Mouse (Mus musculus) CH12.LX (cell line): ENCODE results near the gene Elavl3. TPM values are rescaled to one million over a fixed set of nuclear protein-coding genes. Genes with fewer than 3 reads are reported as not detected.
A peak's percentile ranks its signal among the peaks of the same experiment; 100 is the strongest.

Source experiments
- DNase-seq: peaks from one replicate; pipeline ENCODE4 v3.0.0-alpha.2; 2013; ENCODE audit errors: extremely low read depth
- H3K27ac ChIP-seq: 2 replicates; pipeline ENCODE4 v1.5.1; 2012; ENCODE audit warnings: low read depth, mild to moderate bottlenecking, control low read depth, moderate library complexity; ENCODE audit not compliant: insufficient read depth
- H3K27me3 ChIP-seq: replicated peaks from 2 replicates; pipeline ENCODE3; 2012; ENCODE audit warnings: inconsistent platforms
- H3K36me3 ChIP-seq, 2 experiments: replicated peaks in 1 of 2; 2 replicates each; pipeline versions ENCODE3 to v1.6.1; 2012; ENCODE audit warnings: inconsistent platforms in 1 of 2, low read length in 1 of 2, mild to moderate bottlenecking in 1 of 2, mixed read lengths in 1 of 2, moderate library complexity in 1 of 2; ENCODE audit not compliant: control insufficient read depth in 1 of 2, insufficient read depth in 1 of 2
- H3K4me1 ChIP-seq, 2 experiments: 2 replicates each; pipeline ENCODE4 v1.6.1; 2012; ENCODE audit warnings: inconsistent platforms in 1 of 2, moderate library complexity in 1 of 2; ENCODE audit not compliant: insufficient read depth in 2 of 2, control insufficient read depth in 1 of 2
- H3K4me2 ChIP-seq: 2 replicates; pipeline ENCODE4 v1.6.1; 2012; ENCODE audit warnings: low read depth, mild to moderate bottlenecking, control low read depth; ENCODE audit not compliant: poor library complexity, insufficient read depth, severe bottlenecking
- H3K4me3 ChIP-seq, 3 experiments: fragments of 150-350 bp in 1 of 3; sonication (generic) in 1 of 3; replicated peaks in 1 of 3; 2 replicates each; pipeline versions ENCODE3 to v1.5.1; 2011 to 2012; ENCODE audit warnings: low read depth in 2 of 3, low read length in 2 of 3, mild to moderate bottlenecking in 2 of 3, moderate library complexity in 2 of 3, control low read depth in 1 of 3, improper control_type of control experiment in 1 of 3, inconsistent platforms in 1 of 3, mixed read lengths in 1 of 3; ENCODE audit not compliant: poor library complexity in 1 of 3
- H3K79me2 ChIP-seq: replicated peaks from 2 replicates; pipeline ENCODE4 v1.6.1; 2012; ENCODE audit warnings: mild to moderate bottlenecking, moderate library complexity; ENCODE audit not compliant: control insufficient read depth, poor library complexity, insufficient read depth, severe bottlenecking; ENCODE audit errors: extremely low read depth
- H3K9ac ChIP-seq: 2 replicates; pipeline ENCODE4 v1.6.1; 2012; ENCODE audit warnings: low read depth, mild to moderate bottlenecking, control low read depth, moderate library complexity; ENCODE audit not compliant: insufficient read depth
- H3K9me3 ChIP-seq: replicated peaks from 2 replicates; pipeline ENCODE3; 2012; ENCODE audit warnings: low read length, inconsistent platforms, mixed read lengths
- CHD2 ChIP-seq: IDR thresholded peaks from 2 replicates; pipeline ENCODE4 v1.6.1; 2011; ENCODE audit warnings: low read length, improper control_type of control experiment
- CTCF ChIP-seq, 2 experiments: IDR thresholded peaks in 1 of 2; conservative IDR thresholded peaks in 1 of 2; 2 replicates each; pipeline ENCODE4 v1.5.1; 2011 to 2012; ENCODE audit warnings: low read depth in 2 of 2, low read length in 2 of 2, improper control_type of control experiment in 1 of 2, inconsistent platforms in 1 of 2, mild to moderate bottlenecking in 1 of 2, moderate library complexity in 1 of 2
- ELF1 ChIP-seq: IDR thresholded peaks from 2 replicates; pipeline ENCODE4 v1.6.1; 2014; ENCODE audit warnings: low read depth, mild to moderate bottlenecking, inconsistent platforms, low read length, improper control_type of control experiment
- EP300 ChIP-seq: IDR thresholded peaks from 2 replicates; pipeline ENCODE4 v1.6.1; 2011; ENCODE audit warnings: low read length, improper control_type of control experiment
- GABPA ChIP-seq: IDR thresholded peaks from 2 replicates; pipeline ENCODE4 v1.6.1; 2012; ENCODE audit warnings: low read depth, low read length, improper control_type of control experiment, inconsistent platforms; ENCODE audit not compliant: insufficient replicate concordance
- IRF4 ChIP-seq: IDR thresholded peaks from 2 replicates; pipeline ENCODE4 v1.6.1; 2014; ENCODE audit warnings: low read depth, mild to moderate bottlenecking, inconsistent platforms, low read length, improper control_type of control experiment
- JUN ChIP-seq: IDR thresholded peaks from 2 replicates; pipeline ENCODE4 v1.6.1; 2011; ENCODE audit warnings: low read depth, mild to moderate bottlenecking, low read length, improper control_type of control experiment, moderate library complexity; ENCODE audit not compliant: insufficient read depth
- JUND ChIP-seq: conservative IDR thresholded peaks from 2 replicates; pipeline ENCODE4 v1.6.1; 2011; ENCODE audit warnings: low read depth, low read length, improper control_type of control experiment
- KAT2A ChIP-seq: IDR thresholded peaks from 2 replicates; pipeline ENCODE4 v1.6.1; 2012; ENCODE audit warnings: low read length, improper control_type of control experiment, inconsistent platforms; ENCODE audit not compliant: insufficient replicate concordance
- MAFK ChIP-seq: IDR thresholded peaks from 2 replicates; pipeline ENCODE4 v1.6.1; 2011; ENCODE audit warnings: low read length, improper control_type of control experiment; ENCODE audit not compliant: insufficient replicate concordance
- MAX ChIP-seq: IDR thresholded peaks from 2 replicates; pipeline ENCODE4 v1.6.1; 2011; ENCODE audit warnings: low read length, improper control_type of control experiment
- NELFE ChIP-seq: IDR thresholded peaks from 2 replicates; pipeline ENCODE4 v1.6.1; 2011; ENCODE audit warnings: low read depth, low read length, improper control_type of control experiment
- NRF1 ChIP-seq: IDR thresholded peaks from 2 replicates; pipeline ENCODE4 v1.6.1; 2014; ENCODE audit warnings: low read depth, mild to moderate bottlenecking, inconsistent platforms, low read length, improper control_type of control experiment, moderate library complexity
- POLR2AphosphoS2 ChIP-seq: IDR thresholded peaks from 2 replicates; pipeline ENCODE4 v1.6.1; 2011; ENCODE audit warnings: low read depth, low read length, improper control_type of control experiment
- RCOR1 ChIP-seq: conservative IDR thresholded peaks from 2 replicates; pipeline ENCODE4 v1.6.1; 2012; ENCODE audit warnings: low read depth, mild to moderate bottlenecking, inconsistent platforms, low read length, improper control_type of control experiment
- SIN3A ChIP-seq: IDR thresholded peaks from 2 replicates; pipeline ENCODE4 v1.6.1; 2012; ENCODE audit warnings: low read length, improper control_type of control experiment, inconsistent platforms
- SMC3 ChIP-seq: IDR thresholded peaks from 2 replicates; pipeline ENCODE4 v1.6.1; 2011; ENCODE audit warnings: low read depth, low read length, improper control_type of control experiment
- TBP ChIP-seq: conservative IDR thresholded peaks from 2 replicates; pipeline ENCODE4 v1.6.1; 2011; ENCODE audit warnings: low read depth, low read length, improper control_type of control experiment
- TCF12 ChIP-seq: IDR thresholded peaks from 2 replicates; pipeline ENCODE4 v1.6.1; 2014; ENCODE audit warnings: low read depth, mild to moderate bottlenecking, inconsistent platforms, low read length, improper control_type of control experiment
- UBTF ChIP-seq: IDR thresholded peaks from 2 replicates; pipeline ENCODE4 v1.6.1; 2012; ENCODE audit warnings: low read depth, mild to moderate bottlenecking, inconsistent platforms, low read length, improper control_type of control experiment, moderate library complexity
- USF1 ChIP-seq: IDR thresholded peaks from 2 replicates; pipeline ENCODE4 v1.6.1; 2014; ENCODE audit warnings: low read depth, mild to moderate bottlenecking, inconsistent platforms, low read length, improper control_type of control experiment
- USF2 ChIP-seq: conservative IDR thresholded peaks from 2 replicates; pipeline ENCODE4 v1.6.1; 2011; ENCODE audit warnings: low read depth, low read length, improper control_type of control experiment
- ZC3H11A ChIP-seq: IDR thresholded peaks from 2 replicates; pipeline ENCODE4 v1.6.1; 2012; ENCODE audit warnings: low read depth, mild to moderate bottlenecking, inconsistent platforms, low read length, improper control_type of control experiment
- ZKSCAN1 ChIP-seq: IDR thresholded peaks from 2 replicates; pipeline ENCODE4 v1.6.1; 2012; ENCODE audit warnings: low read depth, inconsistent platforms, low read length, improper control_type of control experiment, borderline replicate concordance
- ZMIZ1 ChIP-seq: IDR thresholded peaks from 2 replicates; pipeline ENCODE4 v1.6.1; 2012; ENCODE audit warnings: low read depth, mild to moderate bottlenecking, inconsistent platforms, low read length, improper control_type of control experiment
- ZNF384 ChIP-seq: IDR thresholded peaks from 2 replicates; pipeline ENCODE4 v1.6.1; 2012; ENCODE audit warnings: low read depth, low read length, improper control_type of control experiment, inconsistent platforms
- dilution Hi-C: fragments of 300-500 bp; cut with MboI; formaldehyde crosslinking; loops from 2 replicates; pipeline ENCODE4 v1.14.3; 2020; ENCODE audit warnings: low sequenced_read_pairs; ENCODE audit not compliant: extremely low pct_unique_long_range_greater_than_20kb, extremely low pct_ligation_motif_present
- in situ Hi-C: fragments of 300-500 bp; cut with MboI; formaldehyde crosslinking; loops from 3 replicates; pipeline ENCODE4 v1.14.3; 2019; ENCODE audit warnings: low sequenced_read_pairs, low pct_ligation_motif_present, low pct_unique_long_range_greater_than_20kb, mixed read lengths
- polyA plus RNA-seq: library from polyadenylated mRNA; unstranded; fragments of >175 nt; gene quantifications from 2 replicates; pipeline ENCODE4 v1.2.1, GENCODE M21; 2012; ENCODE audit warnings: low read depth; ENCODE audit not compliant: insufficient read length
- total RNA-seq, 2 experiments: library from RNA; depleted of rRNA; stranded (reverse); fragments of 300-350 nt in 1 of 2; fragments of >200 nt in 1 of 2; gene quantifications; 2 replicates each; pipeline ENCODE4 v1.2.3; 2012 to 2014

Gene Elavl3
- total and polyA plus RNA-seq, 3 experiments = 0.04 to 0.06 TPM; not detected in 1

DNA sequence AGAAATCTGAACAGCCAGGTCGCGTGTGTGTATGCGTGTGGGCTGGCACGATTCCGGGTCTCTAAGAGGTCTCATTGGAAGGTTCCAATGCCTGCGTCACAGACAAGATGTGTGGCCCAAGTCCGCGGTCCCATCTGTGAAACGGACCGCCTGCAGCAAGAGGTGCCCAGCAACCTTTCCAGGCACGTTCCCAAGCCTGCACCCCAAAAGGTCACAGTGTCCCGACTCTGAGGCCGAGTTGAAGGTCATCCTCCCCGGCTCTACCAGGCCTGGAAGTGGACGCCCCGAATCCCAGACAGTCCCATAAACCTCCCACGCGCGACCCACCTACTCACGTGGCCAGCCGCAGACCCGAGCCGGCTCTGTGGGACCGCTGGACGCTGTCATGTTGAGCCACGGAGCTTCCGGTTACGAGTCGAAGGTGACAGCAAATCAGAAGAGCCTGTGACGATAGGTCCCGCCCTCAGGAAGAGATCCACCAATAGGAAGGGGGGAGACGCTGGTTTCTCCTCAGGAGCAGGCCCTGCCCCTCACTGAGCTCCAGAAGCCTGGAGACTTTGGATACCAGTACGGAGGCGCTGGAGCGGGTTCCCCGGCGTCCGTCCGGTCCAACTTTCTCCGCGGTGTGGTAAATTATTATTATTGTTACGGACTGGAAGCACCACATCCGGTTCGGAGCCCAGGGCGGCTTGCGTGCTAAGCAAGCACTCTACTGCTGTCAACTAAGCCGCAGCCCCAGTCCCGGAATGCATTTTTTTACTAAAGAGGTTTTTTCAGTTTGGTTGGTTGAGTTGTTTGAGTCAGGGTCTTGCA lies 33.4 kb upstream of the Elavl3 start, which contains the start of gene Ecsit (continued):
- peak; percentile 88 for TF ChIP-seq ELF1
- TF ChIP-seq MAFK = no peak
- no peak for TF ChIP-seq KAT2A
- TF ChIP-seq MAX = peak; percentile 81
- TF ChIP-seq RCOR1 = no peak
- TF ChIP-seq CHD2 = peak; percentile 41; the same call in 1 of the 2 replicates
- TF ChIP-seq TBP = 0 out of 2 replicates have a peak, but pooled peaks have one; percentile 37
- TF ChIP-seq IRF4 = no peak
- peak; percentile 92 for TF ChIP-seq SIN3A

DNA sequence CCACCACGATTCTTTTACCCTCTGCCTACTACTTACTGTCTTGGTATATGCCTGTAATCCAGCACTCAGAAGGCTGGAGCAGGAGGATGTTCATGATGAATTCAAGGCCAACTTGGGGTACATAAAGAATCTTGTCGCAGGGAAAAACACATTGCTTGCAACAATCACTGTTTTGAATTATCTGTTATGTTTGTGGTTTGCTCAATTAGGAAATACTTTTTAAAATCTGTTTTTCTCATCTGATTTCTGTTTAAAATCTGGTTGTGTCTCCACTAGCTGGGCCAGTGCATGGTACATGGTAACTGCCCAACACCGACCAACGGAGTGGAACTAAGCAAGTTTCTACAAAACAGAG lies 32.8 kb upstream of the Elavl3 start:
- no peak overlapping the region for H3K27ac ChIP-seq
- dilution Hi-C loops = no loop called here

DNA sequence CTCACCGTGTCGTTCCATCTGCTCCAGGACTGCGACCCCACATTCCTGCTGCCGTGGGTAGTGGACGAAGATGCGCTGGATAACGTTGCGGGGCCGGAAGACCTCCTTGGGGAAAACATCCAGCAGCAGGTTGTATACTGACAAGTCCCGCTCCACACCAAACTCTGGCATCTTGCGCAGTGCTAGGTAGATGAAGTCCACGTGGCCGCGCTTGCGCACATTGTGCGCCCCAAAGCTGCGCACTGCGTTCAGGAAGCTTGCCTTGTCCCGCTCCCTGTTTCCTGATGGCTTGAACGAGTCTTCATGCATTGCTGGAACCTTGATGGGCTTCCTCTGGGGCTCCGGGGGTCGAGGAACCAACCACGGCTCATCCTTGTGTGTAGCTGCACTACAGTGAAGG lies 24.4 kb upstream of the Elavl3 start:
- Histone ChIP-seq H3K9ac (no peak overlapping the region), H3K4me3 (no peak overlapping the region), H3K36me3 (peaks cover 50 to 77% of the 10 kb centered on the region in 2 experiments), H3K27ac (no peak overlapping the region), H3K9me3 (no peaks in the 10 kb centered on the region), H3K79me2 (no peaks in the 10 kb centered on the region; the same call in 1 of the 2 replicates)
- no peak for TF ChIP-seq USF2
- no peak for TF ChIP-seq CTCF (conservative IDR thresholded peaks at IDR 0.05 in 1 of 2, IDR thresholded peaks at IDR 0.05 in 1 of 2; ENCODE audit: low read depth in 2 of 2, low read length in 2 of 2)
- no peak for TF ChIP-seq TCF12
- no peak for TF ChIP-seq SMC3
- no peak for TF ChIP-seq JUN
- TF ChIP-seq SIN3A = no peak
- TF ChIP-seq KAT2A = no peak
- TF ChIP-seq NRF1 = no peak
- TF ChIP-seq IRF4 = no peak
- TF ChIP-seq, all 38 proteins: peak for 0
- Histone ChIP-seq H3K27me3 (no peaks in the 10 kb centered on the region), H3K4me2 (no peak overlapping the region), H3K4me1 (peaks cover 6 to 18% of the 10 kb centered on the region in 2 experiments)
- in situ Hi-C loops = no loop called here
- dilution Hi-C loops = no loop called here
- no peak for DNase-seq

More for the DNA sequence above, 32.8 kb upstream of the Elavl3 start:
- peaks cover 5 to 35% of the 10 kb centered on the region in 2 experiments for H3K36me3 ChIP-seq
- H3K9me3 ChIP-seq = no peaks in the 10 kb centered on the region
- H3K4me1 ChIP-seq = peaks cover 0 to 18% of the 10 kb centered on the region in 2 experiments; a peak in 2 of 4 replicates
- H3K27me3 ChIP-seq = no peaks in the 10 kb centered on the region
- in situ Hi-C loops = no loop called here
- peaks cover 3% of the 10 kb centered on the region; the same call in 1 of the 2 replicates for H3K79me2 ChIP-seq
- H3K4me2 ChIP-seq = peak overlapping the region; percentile 76
- no peak for DNase-seq
- no peak for TF ChIP-seq JUND
- TF ChIP-seq USF2 = no peak
- no peak for TF ChIP-seq UBTF
- TF ChIP-seq ZNF384 = no peak
- TF ChIP-seq ZMIZ1 = no peak
- TF ChIP-seq TCF12 = no peak
- TF ChIP-seq IRF4 = no peak
- TF ChIP-seq JUN = no peak
- no peak for TF ChIP-seq ZC3H11A
- TF ChIP-seq KAT2A = no peak
- no peak for TF ChIP-seq USF1
- TF ChIP-seq MAX = no peak
- no peak for TF ChIP-seq EP300
- no peak for TF ChIP-seq POLR2AphosphoS2
- TF ChIP-seq NELFE = no peak
- no peak for TF ChIP-seq MAFK
- TF ChIP-seq SIN3A = no peak
- no peak for TF ChIP-seq CTCF (conservative IDR thresholded peaks at IDR 0.05 in 1 of 2, IDR thresholded peaks at IDR 0.05 in 1 of 2; ENCODE audit: low read depth in 2 of 2, low read length in 2 of 2)
- no peak for TF ChIP-seq ZKSCAN1
- no peak for TF ChIP-seq GABPA
- peak overlapping the region; percentile 74 to 98 (median 96) for H3K4me3 ChIP-seq
- peak overlapping the region; percentile 75 for H3K9ac ChIP-seq
